Mouse (Mus musculus): ENCODE measurements around the gene Arhgdig.

The Arhgdig gene

GRCm38 (mm10) chr17:26207686-26208085 is at the start of gene Arhgdig:
Gene Arhgdig (minus strand): TSS chr17:26207786.
- no peak for DNase-seq (ENCODE audit: low spot score)

- DNase-seq (ENCODE audit: low spot score): no peak
Measured at GRCm38 (mm10) chr17:26255313-26255712, 47.7 kb upstream of the Arhgdig start.

- DNase-seq (ENCODE audit: low spot score): no peak
Measured at GRCm38 (mm10) chr17:26253399-26253798, 45.8 kb upstream of the Arhgdig start.

GRCm38 (mm10) chr17:26252539-26253251 is 45.1 kb upstream of the Arhgdig start, which contains the start of gene Luc7l:
Gene Luc7l (plus strand): TSS chr17:26252896.
- peak; percentile 96 for DNase-seq (ENCODE audit: low spot score)

- no peak for DNase-seq (ENCODE audit: low spot score)
Measured at GRCm38 (mm10) chr17:26251886-26252538, 44.4 kb upstream of the Arhgdig start.

- peak; percentile 99 for DNase-seq (ENCODE audit: low spot score)
Measured at GRCm38 (mm10) chr17:26244101-26244841, 36.7 kb upstream of the Arhgdig start, which contains the start of gene Fam234a. Gene Fam234a (minus strand): TSS chr17:26244242.

GRCm38 (mm10) chr17:26243471-26244100 is 36.0 kb upstream of the Arhgdig start:
- DNase-seq (ENCODE audit: low spot score): peak; percentile 73

GRCm38 (mm10) chr17:26240990-26241389 is 33.4 kb upstream of the Arhgdig start:
- no peak for DNase-seq (ENCODE audit: low spot score)

- no peak for DNase-seq (ENCODE audit: low spot score)
Measured at GRCm38 (mm10) chr17:26240120-26240790, 32.7 kb upstream of the Arhgdig start.

GRCm38 (mm10) chr17:26239551-26239950 is 32.0 kb upstream of the Arhgdig start:
- DNase-seq (ENCODE audit: low spot score): no peak

GRCm38 (mm10) chr17:26237667-26238066 is 30.1 kb upstream of the Arhgdig start:
- DNase-seq (ENCODE audit: low spot score): no peak

- no peak for DNase-seq (ENCODE audit: low spot score)
Measured at GRCm38 (mm10) chr17:26235077-26235815, 27.7 kb upstream of the Arhgdig start.

GRCm38 (mm10) chr17:26234386-26234785 is 26.8 kb upstream of the Arhgdig start:
- no peak for DNase-seq (ENCODE audit: low spot score)

- DNase-seq (ENCODE audit: low spot score): no peak
Measured at GRCm38 (mm10) chr17:26232863-26233262, 25.3 kb upstream of the Arhgdig start.

- DNase-seq (ENCODE audit: low spot score): no peak
Measured at GRCm38 (mm10) chr17:26231156-26231555, 23.6 kb upstream of the Arhgdig start.

GRCm38 (mm10) chr17:26229776-26230175 is 22.2 kb upstream of the Arhgdig start:
- DNase-seq (ENCODE audit: low spot score): no peak

GRCm38 (mm10) chr17:26225150-26225549 is 17.6 kb upstream of the Arhgdig start:
- DNase-seq (ENCODE audit: low spot score): no peak

- DNase-seq (ENCODE audit: low spot score): no peak
Measured at GRCm38 (mm10) chr17:26221508-26221907, 13.9 kb upstream of the Arhgdig start.

GRCm38 (mm10) chr17:26212681-26213080 is 5.1 kb upstream of the Arhgdig start:
- no peak for DNase-seq (ENCODE audit: low spot score)

GRCm38 (mm10) chr17:26212241-26212640 is 4.7 kb upstream of the Arhgdig start:
- no peak for DNase-seq (ENCODE audit: low spot score)

GRCm38 (mm10) chr17:26206392-26206791 is 1.2 kb downstream of the Arhgdig start:
- DNase-seq (ENCODE audit: low spot score): no peak

All from embryo, embryonic 10 days (tissue).